Mouse (Mus musculus) adrenal gland, adult 8-10 months (tissue): ENCODE measurements around the gene Tfdp1. TPM values are rescaled to one million over a fixed set of nuclear protein-coding genes. Genes with fewer than 3 reads are reported as not detected.
A peak's percentile ranks its signal among the peaks of the same experiment; 100 is the strongest.
"Not testable (repeated sequence)": the region's sequence is repeated elsewhere in the genome, so short reads cannot be mapped to it uniquely, and the experiment has no call there.

Source experiments
- DNase-seq: peaks from one replicate; pipeline ENCODE4 v3.0.0; 2022
- total RNA-seq, 4 experiments: library from RNA; stranded (reverse); gene quantifications; 2 replicates each; pipeline ENCODE4 v1.2.4; 2022

Gene Tfdp1
- total RNA-seq = 10 to 100 TPM; 46.2 to 67.4 (median 52.1) TPM

DNA sequence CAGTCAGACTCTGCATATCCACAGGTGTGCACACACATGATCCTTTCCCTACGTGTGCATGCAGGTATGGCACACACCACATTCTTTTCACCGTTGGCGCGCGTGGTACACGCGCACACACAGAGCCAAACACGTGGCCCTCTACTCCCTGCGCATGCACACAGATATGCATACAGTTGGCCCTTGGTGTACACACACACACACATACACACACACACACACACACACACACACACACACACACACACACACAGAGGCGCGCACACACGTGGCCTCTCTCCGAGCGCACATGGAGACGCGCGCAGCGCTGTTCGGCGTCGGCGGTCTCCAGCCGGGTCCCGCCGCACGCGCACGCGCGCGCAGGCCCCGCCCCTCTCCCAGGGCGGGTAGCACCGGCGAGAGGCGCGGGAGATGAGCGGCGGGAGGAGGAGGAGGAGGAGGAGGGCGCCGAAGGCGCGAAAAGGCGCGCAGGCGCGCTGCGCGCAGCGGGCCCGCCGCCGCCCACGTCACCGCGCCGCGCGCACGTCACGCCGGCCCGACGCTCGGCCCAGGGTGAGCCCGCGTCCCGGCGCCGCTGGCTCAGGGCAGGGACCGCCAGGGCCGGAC, at the start of gene Tfdp1:
Tfdp1 (plus strand) TSS at position 497 of the 606 bp plus-strand sequence.
- DNase-seq = peak; percentile 74

- peak; percentile 83 for DNase-seq
Measured at GRCm38 (mm10) chr8:13292364-13292763, 46.2 kb upstream of the Tfdp1 start.

GRCm38 (mm10) chr8:13293677-13294470, 44.7 kb upstream of the Tfdp1 start:
- DNase-seq = no peak

- no peak for DNase-seq
Measured at GRCm38 (mm10) chr8:13299571-13299970, 39.0 kb upstream of the Tfdp1 start.

DNA sequence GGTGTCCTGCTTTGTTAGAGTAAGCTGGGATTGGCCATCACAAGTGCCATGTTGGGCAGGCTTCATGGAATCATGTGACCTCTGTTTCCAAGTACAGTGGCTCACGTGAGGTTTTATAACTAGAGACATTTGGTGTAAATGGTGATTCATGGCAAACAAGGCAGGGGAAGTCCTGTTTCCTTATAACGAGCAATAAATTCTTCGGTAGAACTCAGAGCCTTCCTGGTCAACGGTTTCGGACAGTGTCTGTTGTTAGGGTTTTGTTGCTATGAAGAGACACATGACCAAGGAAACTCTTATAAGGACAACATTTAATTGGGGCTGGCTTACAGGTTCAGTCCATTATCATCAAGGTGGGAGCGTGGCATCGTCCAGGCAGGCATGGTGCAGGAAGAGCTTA, 37.5 kb upstream of the Tfdp1 start:
- no peak for DNase-seq

- no peak for DNase-seq
Measured at GRCm38 (mm10) chr8:13305459-13305858, 33.1 kb upstream of the Tfdp1 start.

DNA sequence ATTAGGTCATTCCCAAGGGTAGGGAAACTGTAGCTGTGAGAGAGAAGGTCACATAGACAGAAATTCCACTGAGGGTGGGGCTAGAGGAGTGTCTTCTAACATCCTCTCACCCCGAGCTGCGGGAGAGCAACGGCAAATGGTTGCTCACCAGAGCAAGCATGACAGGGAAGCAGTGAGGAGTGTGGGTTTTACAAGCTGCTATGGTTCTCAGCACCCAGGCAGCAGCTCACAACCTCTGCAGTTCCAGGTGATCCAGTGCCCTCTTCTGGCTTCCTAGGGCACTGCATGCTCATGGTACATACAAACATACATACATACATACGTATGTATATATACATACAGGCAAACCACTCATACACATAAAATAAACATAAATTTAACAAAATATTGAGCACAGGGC, 32.7 kb upstream of the Tfdp1 start:
- no peak for DNase-seq

- DNase-seq = no peak
Measured at GRCm38 (mm10) chr8:13306309-13306909, 32.1 kb upstream of the Tfdp1 start.

GRCm38 (mm10) chr8:13306916-13307315, 31.6 kb upstream of the Tfdp1 start:
- DNase-seq = no peak

DNA sequence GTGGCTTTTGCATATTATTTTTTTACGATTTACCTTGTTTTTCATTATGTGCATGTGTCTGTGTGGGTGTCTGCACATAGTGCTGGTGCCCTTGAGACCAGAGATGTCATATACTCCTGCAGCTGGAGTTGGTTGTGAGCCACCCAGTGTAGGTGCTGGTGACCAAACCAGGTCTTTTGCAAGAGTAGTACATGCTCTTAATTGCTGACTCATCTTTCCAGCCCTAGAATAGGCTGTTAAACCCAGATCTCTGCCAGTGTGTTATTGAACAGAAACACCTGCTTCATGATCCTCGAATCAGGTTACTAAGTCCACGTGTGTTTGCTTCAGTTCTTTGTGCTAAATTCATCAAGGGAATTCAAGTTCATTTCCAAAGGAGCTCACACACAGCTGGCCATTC, 23.6 kb upstream of the Tfdp1 start:
- no peak for DNase-seq

- DNase-seq = no peak
Measured at GRCm38 (mm10) chr8:13316671-13317070, 21.9 kb upstream of the Tfdp1 start.

GRCm38 (mm10) chr8:13326598-13326997, 12.0 kb upstream of the Tfdp1 start:
- peak; percentile 41 for DNase-seq

DNA sequence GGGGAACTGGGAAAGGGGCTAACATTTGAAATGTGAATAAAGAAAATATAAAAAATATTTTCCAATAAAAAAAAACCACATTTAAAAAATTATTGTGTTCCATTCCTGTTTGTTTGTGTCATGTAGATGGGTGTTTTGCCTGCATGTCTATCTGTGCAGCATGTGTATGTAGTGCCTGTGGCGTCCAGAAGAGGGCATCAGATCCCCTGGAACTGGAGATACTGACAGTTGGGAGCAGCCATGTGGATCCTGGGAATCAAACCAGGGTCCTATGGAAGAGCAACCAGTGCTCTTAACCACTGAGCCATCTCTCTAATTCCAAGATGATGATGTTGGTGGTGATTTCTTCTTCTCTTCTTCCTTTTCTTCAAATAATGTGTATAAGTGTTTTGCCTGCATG, 3.9 kb upstream of the Tfdp1 start:
- DNase-seq = no peak

- not testable (repeated sequence) for DNase-seq
Measured at GRCm38 (mm10) chr8:13337245-13337644, 1.3 kb upstream of the Tfdp1 start.

GRCm38 (mm10) chr8:13337678-13338077, 873 bp upstream of the Tfdp1 start:
- no peak for DNase-seq

GRCm38 (mm10) chr8:13338901-13339645, 522 bp downstream of the Tfdp1 start:
- DNase-seq = peak; percentile 16

DNA sequence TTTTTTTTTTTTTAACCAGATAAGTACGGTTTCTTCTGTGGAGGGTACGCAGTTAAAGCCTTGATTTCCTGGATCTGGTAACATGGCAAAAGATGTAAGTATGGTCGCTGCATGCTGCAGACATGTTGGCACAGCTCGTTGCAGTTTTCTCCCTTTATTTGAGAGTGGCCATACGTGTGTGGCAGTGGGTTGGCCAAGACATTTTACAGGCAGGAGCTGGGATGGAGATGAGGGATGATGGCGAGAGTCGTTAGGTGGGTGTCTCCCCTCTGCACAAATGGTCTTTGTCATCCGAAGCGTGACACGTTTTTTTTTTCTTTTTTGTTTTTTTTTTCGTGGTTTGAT, 1.1 kb downstream of the Tfdp1 start:
- no peak for DNase-seq

GRCm38 (mm10) chr8:13340650-13341049, 2.1 kb downstream of the Tfdp1 start:
- DNase-seq = no peak

GRCm38 (mm10) chr8:13342340-13342739, 3.8 kb downstream of the Tfdp1 start:
- DNase-seq = no peak

GRCm38 (mm10) chr8:13343134-13343533, 4.6 kb downstream of the Tfdp1 start:
- DNase-seq = no peak

GRCm38 (mm10) chr8:13350052-13350451, 11.5 kb downstream of the Tfdp1 start:
- DNase-seq = no peak

DNA sequence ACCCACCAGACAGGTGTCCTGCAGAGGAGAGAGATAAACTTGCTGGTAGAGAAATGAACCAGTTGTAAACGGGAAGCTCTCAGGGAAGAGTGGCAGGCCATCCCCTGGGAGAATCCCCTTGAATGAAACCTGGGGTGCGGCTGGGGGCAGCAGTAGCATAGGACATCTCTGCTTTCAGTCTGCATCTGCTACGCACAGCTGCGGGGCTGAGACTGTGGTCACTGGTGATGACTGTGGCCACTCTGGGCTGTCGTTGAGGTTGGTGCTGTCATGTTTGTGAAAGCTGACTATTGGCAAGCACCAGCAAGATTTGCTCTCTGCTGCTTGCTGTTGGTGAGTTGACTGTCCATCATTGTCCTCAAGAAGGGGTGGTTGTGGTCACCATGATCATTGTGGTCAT, 13.0 kb downstream of the Tfdp1 start:
- DNase-seq = no peak

DNA sequence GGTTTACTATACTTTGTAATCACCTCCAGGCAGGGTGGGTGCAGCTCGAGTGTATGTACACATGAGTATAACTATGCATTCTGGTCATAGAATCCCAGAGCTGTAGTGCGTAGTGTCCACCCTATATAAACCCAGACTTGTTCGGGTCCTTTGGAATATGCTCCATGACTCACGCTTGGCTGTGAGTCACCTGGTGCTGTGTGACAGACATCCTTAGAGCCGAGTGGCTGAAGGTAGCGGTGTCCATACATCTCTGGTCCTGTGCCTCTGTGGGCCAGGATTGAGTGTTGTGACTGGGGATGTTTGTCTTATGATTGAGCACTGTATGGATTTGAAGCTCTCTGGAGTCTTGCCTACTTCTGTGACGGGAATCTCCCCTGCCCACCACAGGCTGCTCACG, 14.1 kb downstream of the Tfdp1 start:
- DNase-seq = no peak
